Mouse (Mus musculus) colon, adult 2 months (tissue): Measurements from ENCODE around the gene Litaf. TPM values are rescaled to one million over a fixed set of nuclear protein-coding genes. Genes with fewer than 3 reads are reported as not detected.

Experiments
- polyA plus RNA-seq: library from polyadenylated mRNA; depleted of rRNA; stranded (reverse); fragments of >200 nt; gene quantifications from 2 replicates; pipeline ENCODE4 v1.2.3, GENCODE M21; 2012; rRNA removed

Litaf gene
- polyA plus RNA-seq: 508 and 580 TPM in 2 replicates

DNA sequence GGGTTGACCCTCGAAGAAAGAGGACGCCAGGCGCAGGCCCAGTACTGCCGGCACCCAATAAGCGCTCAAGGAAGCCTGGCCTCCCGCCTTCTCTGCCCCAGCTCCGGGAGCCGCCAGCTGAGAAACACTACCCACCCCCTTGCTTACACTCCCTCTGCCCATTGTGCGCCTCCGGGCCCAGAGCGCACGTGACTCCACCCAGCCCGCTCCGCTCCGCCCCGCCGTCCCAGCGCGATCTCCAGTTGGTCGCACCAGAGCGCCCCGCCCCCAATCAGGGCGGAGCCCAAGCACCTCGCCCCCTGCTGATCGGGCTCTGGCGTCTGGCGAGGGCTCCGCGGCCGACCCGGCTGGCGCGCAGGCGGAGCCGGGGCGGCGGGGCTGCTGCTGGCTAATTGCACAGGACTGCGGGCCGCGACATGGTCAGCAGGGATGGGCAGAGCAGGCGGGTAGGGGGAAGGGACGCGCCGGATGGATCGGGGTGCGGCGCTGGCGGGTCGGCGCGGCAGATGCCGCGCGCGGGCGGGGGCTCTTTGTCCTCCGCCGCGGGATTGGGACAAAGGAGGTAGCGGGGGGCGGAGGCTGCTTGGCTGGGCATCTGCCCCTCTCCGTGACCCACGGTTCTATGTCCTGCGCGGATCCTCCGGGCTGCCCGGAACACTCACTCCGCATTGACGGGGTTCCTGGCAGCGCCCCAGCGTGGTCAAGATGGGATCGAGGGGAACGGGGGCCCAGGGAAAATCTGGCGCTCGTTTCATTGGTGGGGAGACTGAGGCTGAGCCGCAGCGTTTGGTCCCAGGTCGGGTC lies at the start of gene Litaf:
Litaf (minus strand) TSS at position 129 of the 804 bp plus-strand sequence.

DNA sequence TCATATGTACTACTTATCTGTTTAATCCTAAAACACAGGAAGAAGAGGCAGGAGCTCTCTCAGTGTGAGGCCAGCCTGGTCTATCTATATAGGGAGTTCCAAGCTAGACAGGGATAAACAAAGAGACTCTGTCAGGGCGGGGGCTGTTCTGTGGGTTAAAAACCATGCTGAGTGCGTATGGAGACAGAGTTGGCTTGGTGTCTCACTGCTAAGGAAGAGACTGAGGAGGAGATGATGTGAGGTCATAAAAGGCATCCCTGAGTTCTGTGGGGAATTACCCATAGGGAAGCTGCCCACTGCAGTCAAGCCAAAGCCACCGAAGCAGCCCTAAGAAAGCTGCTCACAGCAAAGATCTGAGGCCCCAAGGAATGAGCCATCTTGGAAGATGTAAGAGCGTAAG lies 5.3 kb downstream of the Litaf start, which contains the start of gene Snn:
Snn (plus strand) TSS at position 301 of the 400 bp plus-strand sequence.

Other genes with a start within 250 kb of the Litaf start
- gene Rmi2, start 231.1 kb downstream of the Litaf start, polyA plus RNA-seq: 4.7 and 5.2 TPM in 2 replicates
- 6.1 and 6.3 TPM in 2 replicates for gene Snn, start 5.2 kb downstream of the Litaf start, polyA plus RNA-seq
- gene Txndc11, start 68.5 kb upstream of the Litaf start, polyA plus RNA-seq: 42.7 and 45.9 TPM in 2 replicates
- gene Zc3h7a, start 110.2 kb upstream of the Litaf start, polyA plus RNA-seq: 34.4 and 36.0 TPM in 2 replicates
- gene Rsl1d1, start 137.2 kb upstream of the Litaf start, polyA plus RNA-seq: 2.0 and 3.2 TPM in 2 replicates
- 31.9 and 33.6 TPM in 2 replicates for gene Gspt1, start 188.2 kb upstream of the Litaf start, polyA plus RNA-seq
- gene Tnfrsf17, start 247.7 kb upstream of the Litaf start, polyA plus RNA-seq: 3.9 and 4.4 TPM in 2 replicates